Mouse (Mus musculus): Measurements from ENCODE around the gene H2bfm.

- no peak for TF ChIP-seq CTCF (IDR thresholded peaks at IDR 0.05; ENCODE audit: low read depth, low read length)
- no peak for TF ChIP-seq GATA2 (IDR thresholded peaks at IDR 0.05; ENCODE audit: borderline replicate concordance, low read depth, low read length)
- TF ChIP-seq TAL1 (conservative IDR thresholded peaks at IDR 0.05; ENCODE audit: low read depth, low read length) = no peak
These were observed 31.4 kb upstream of the H2bfm start for GRCm38 (mm10) chrX:136895757-136896156.

Data from G1E (cell line).